Mouse (Mus musculus) spleen, adult 2 months (tissue): ENCODE measurements at regions not wholly inside any gene's neighbourhood (a gene's known extent, or its start where the extent isn't known, plus 50 kb on each side); places are given as distances from the start of the nearest gene placed in this dataset.

Source experiments
- DNase-seq, 2 experiments: peaks; one replicate each; pipeline versions ENCODE4 v3.0.0 to v3.0.0-alpha.2; 2012 to 2021; ENCODE audit warnings: low spot score in 2 of 2, low read depth in 1 of 2
- H3K27ac ChIP-seq: fragments of 200-500 bp; 2 replicates; pipeline ENCODE4 v1.5.1; 2012; ENCODE audit warnings: low read length, inconsistent platforms; ENCODE audit not compliant: insufficient read depth
- H3K27me3 ChIP-seq: fragments of 200-500 bp; 2 replicates; pipeline ENCODE4 v1.6.1; 2012; ENCODE audit warnings: mild to moderate bottlenecking, moderate library complexity, low read length, inconsistent platforms; ENCODE audit not compliant: control insufficient read depth, insufficient read depth
- H3K36me3 ChIP-seq: fragments of 200-500 bp; 2 replicates; pipeline ENCODE4 v1.6.1; 2012; ENCODE audit warnings: mild to moderate bottlenecking, low read length, inconsistent platforms; ENCODE audit not compliant: control insufficient read depth, insufficient read depth
- H3K4me1 ChIP-seq: fragments of 200-500 bp; 2 replicates; pipeline ENCODE4 v1.6.1; 2011; ENCODE audit warnings: inconsistent platforms; ENCODE audit not compliant: control insufficient read depth, insufficient read depth, insufficient read length
- H3K4me3 ChIP-seq: fragments of 200-500 bp; 2 replicates; pipeline ENCODE4 v1.5.1; 2011; ENCODE audit warnings: mild to moderate bottlenecking, inconsistent platforms; ENCODE audit not compliant: insufficient read depth, insufficient read length; ENCODE audit errors: extremely low read depth
- CTCF ChIP-seq: fragments of 200-500 bp; IDR thresholded peaks from 2 replicates; pipeline ENCODE4 v1.5.1; 2011; ENCODE audit warnings: mild to moderate bottlenecking, inconsistent platforms; ENCODE audit not compliant: insufficient read depth, insufficient read length, insufficient replicate concordance; ENCODE audit errors: extremely low read depth
- POLR2A ChIP-seq: fragments of 200-500 bp; IDR thresholded peaks from 2 replicates; pipeline ENCODE4 v1.6.1; 2011; ENCODE audit warnings: low read depth, low read length, inconsistent platforms
- WGBS: fragments of 180-500 bp; shearing (Covaris S2); methylation state at CpG from one replicate; pipeline ENCODE4 v1.1.7; 2018; 5-methylcytosine and 5-hydroxymethylcytosine counted together

- DNase-seq, result no peak
- no peak overlapping the region for H3K27ac ChIP-seq
- H3K27me3 ChIP-seq, result no peaks in the 10 kb centered on the region
- H3K36me3 ChIP-seq, result no peaks in the 10 kb centered on the region
- 83% methylated on average over 4 of the region's 4 CpGs for WGBS
- no peak for TF ChIP-seq POLR2A
- TF ChIP-seq CTCF, result no peak
- no peak overlapping the region for H3K4me3 ChIP-seq
- no peaks in the 10 kb centered on the region for H3K4me1 ChIP-seq
Observed at GRCm38 (mm10) chr10:9544041-9544786, 130.8 kb downstream of the Samd5 start.

- H3K27ac ChIP-seq, result no peak overlapping the region
- no peaks in the 10 kb centered on the region for H3K36me3 ChIP-seq
- TF ChIP-seq CTCF (no peak), POLR2A (no peak)
- WGBS, result 81% methylated on average over 1 of the region's 1 CpGs
- no peak overlapping the region for H3K4me3 ChIP-seq
- H3K27me3 ChIP-seq, result no peaks in the 10 kb centered on the region
- H3K4me1 ChIP-seq, result no peaks in the 10 kb centered on the region
- no peak for DNase-seq
Observed at GRCm38 (mm10) chr10:9541579-9541978, 133.4 kb downstream of the Samd5 start.

GRCm38 (mm10) chr10:9537686-9538085 is 137.3 kb downstream of the Samd5 start:
- WGBS, result 68% methylated on average over 3 of the region's 3 CpGs
- H3K27ac ChIP-seq, result no peak overlapping the region
- TF ChIP-seq POLR2A, result no peak
- no peak for TF ChIP-seq CTCF

GRCm38 (mm10) chr10:9534552-9534951 is 140.5 kb downstream of the Samd5 start:
- no peaks in the 10 kb centered on the region for H3K27me3 ChIP-seq
- WGBS, result 89% methylated on average over 8 of the region's 8 CpGs

More at GRCm38 (mm10) chr10:9537686-9538085, 137.3 kb downstream of the Samd5 start:
- Histone ChIP-seq H3K36me3 (no peaks in the 10 kb centered on the region), H3K4me1 (no peaks in the 10 kb centered on the region), H3K4me3 (no peak overlapping the region), H3K27me3 (no peaks in the 10 kb centered on the region)
- no peak for DNase-seq

GRCm38 (mm10) chr10:9533283-9533682 is 141.7 kb downstream of the Samd5 start:
- DNase-seq, result no peak
- H3K4me1 ChIP-seq, result no peaks in the 10 kb centered on the region
- WGBS, result 39% methylated on average over 2 of the region's 2 CpGs
- no peak overlapping the region for H3K4me3 ChIP-seq
- no peaks in the 10 kb centered on the region for H3K36me3 ChIP-seq
- no peak overlapping the region for H3K27ac ChIP-seq
- H3K27me3 ChIP-seq, result no peaks in the 10 kb centered on the region
- TF ChIP-seq POLR2A, result no peak
- no peak for TF ChIP-seq CTCF

More at GRCm38 (mm10) chr10:9534552-9534951, 140.5 kb downstream of the Samd5 start:
- H3K4me3 ChIP-seq, result no peak overlapping the region
- no peak for DNase-seq
- no peak overlapping the region for H3K27ac ChIP-seq
- H3K4me1 ChIP-seq, result no peaks in the 10 kb centered on the region
- TF ChIP-seq POLR2A (no peak), CTCF (no peak)
- no peaks in the 10 kb centered on the region for H3K36me3 ChIP-seq

GRCm38 (mm10) chr10:9531931-9532330 is 143.1 kb downstream of the Samd5 start:
- TF ChIP-seq POLR2A, result no peak
- no peak for TF ChIP-seq CTCF
- WGBS, result 91% methylated on average over 5 of the region's 5 CpGs
- Histone ChIP-seq H3K27me3 (no peaks in the 10 kb centered on the region), H3K27ac (no peak overlapping the region), H3K4me1 (no peaks in the 10 kb centered on the region), H3K4me3 (no peak overlapping the region), H3K36me3 (no peaks in the 10 kb centered on the region)
- DNase-seq, result no peak

GRCm38 (mm10) chr10:9529408-9529807 is 145.6 kb downstream of the Samd5 start:
- no peak for TF ChIP-seq CTCF
- TF ChIP-seq POLR2A, result no peak
- WGBS, result 74% methylated on average over 7 of the region's 7 CpGs
- Histone ChIP-seq H3K27ac (no peak overlapping the region), H3K36me3 (no peaks in the 10 kb centered on the region), H3K4me3 (no peak overlapping the region), H3K4me1 (no peaks in the 10 kb centered on the region), H3K27me3 (no peaks in the 10 kb centered on the region)
- no peak for DNase-seq
